Mouse (Mus musculus) cortical plate, adult 2 months (tissue): ENCODE data around the gene S100a2.

Experiments
- CTCF ChIP-seq: fragments of 200-500 bp; IDR thresholded peaks from 2 replicates; pipeline ENCODE4 v1.5.1; 2011; ENCODE audit warnings: mild to moderate bottlenecking, control low read depth, low read length; ENCODE audit not compliant: insufficient read depth; ENCODE audit errors: extremely low read depth
- POLR2A ChIP-seq: fragments of 200-500 bp; IDR thresholded peaks from 2 replicates; pipeline ENCODE4 v1.6.1; 2011; ENCODE audit warnings: mild to moderate bottlenecking, low read length, control low read depth; ENCODE audit not compliant: insufficient read depth; ENCODE audit errors: extremely low read depth

DNA sequence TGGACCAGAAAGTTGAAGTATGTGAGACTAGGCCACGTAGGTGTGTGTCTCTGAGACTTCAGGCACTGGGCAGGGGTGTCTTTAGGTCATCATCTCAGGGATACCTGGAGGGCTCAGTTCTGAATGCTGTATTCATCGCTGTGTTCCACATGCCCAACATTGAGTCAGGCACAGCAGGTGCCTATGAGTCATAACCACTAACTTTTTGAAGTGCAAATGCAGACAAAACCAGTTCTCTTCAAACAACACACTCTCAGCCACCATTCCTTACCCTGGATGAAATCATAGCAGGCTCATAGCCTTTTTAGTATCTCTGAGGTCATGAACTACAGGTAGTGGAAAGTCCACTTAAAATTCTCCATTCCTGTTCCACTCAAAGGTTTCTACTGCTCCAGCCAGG lies 39.3 kb downstream of the S100a2 start:
- TF ChIP-seq POLR2A, result no peak
- TF ChIP-seq CTCF, result no peak
